Mouse (Mus musculus): Measurements from ENCODE around the gene Rab7. TPM values are rescaled to one million over a fixed set of nuclear protein-coding genes. Genes with fewer than 3 reads are reported as not detected.
A peak's percentile ranks its signal among the peaks of the same experiment; 100 is the strongest.

Rab7 gene
- total and polyA plus RNA-seq, 3 experiments: 58.6 to 361 (median 68.9) TPM

DNA sequence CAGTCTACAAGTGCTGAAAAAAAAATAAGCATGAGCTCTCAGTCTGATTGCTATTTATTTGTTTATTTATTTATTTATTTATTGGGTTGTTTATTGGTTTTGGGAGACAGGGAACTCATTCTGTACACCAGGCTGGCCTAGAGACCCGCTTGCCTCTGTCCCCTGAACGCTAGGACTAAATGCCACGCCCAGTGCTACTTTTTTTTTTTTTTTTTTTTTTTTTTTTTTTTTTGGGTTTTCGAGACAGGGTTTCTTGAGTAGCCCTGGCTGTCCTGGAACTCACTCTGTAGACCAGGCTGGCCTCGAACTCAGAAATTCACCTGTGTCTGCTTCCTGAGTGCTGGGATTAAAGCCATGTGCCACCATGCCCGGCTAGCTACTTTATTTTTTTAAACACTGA lies 25.4 kb upstream of the Rab7 start:
- in situ Hi-C loops (cut with MboI; ENCODE audit: low pct_ligation_motif_present, low pct_unique_long_range_greater_than_20kb, low sequenced_read_pairs) (no loop called here), dilution Hi-C loops (cut with MboI; ENCODE audit: extremely low pct_ligation_motif_present, extremely low pct_unique_long_range_greater_than_20kb, low sequenced_read_pairs) (no loop called here)

DNA sequence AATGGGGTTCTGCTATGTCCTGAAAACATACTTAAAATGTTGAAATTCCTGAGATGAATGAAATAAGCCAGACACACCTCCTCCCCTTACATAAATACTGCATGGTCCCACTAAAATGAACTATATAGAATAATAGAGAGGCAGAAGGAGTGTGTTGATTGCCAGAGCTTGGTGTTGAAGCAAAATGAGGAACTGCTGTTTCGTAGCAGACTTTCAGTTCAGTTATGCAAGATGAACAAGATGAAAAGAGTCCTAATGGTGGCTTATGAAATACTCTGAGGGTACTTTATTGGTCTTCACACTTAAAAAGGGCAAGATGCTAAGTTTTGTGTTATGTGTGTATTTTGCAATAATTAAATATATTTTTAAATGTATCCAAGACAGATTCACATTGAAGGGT lies 23.7 kb upstream of the Rab7 start:
- Histone ChIP-seq H3K4me2 (ENCODE audit: insufficient read depth, low read depth, poor library complexity, severe bottlenecking) (peak overlapping the region; percentile 16; the same call in 1 of the 2 replicates), H3K79me2 (replicated peaks; ENCODE audit: control insufficient read depth, extremely low read depth, insufficient read depth, poor library complexity, severe bottlenecking) (no peaks in the 10 kb centered on the region), H3K4me3 (replicated peaks in 1 of 3; ENCODE audit: low read depth in 2 of 3, low read length in 2 of 3, poor library complexity in 1 of 3) (no peak overlapping the region), H3K27ac (ENCODE audit: insufficient read depth, low read depth) (no peak overlapping the region), H3K9me3 (replicated peaks; ENCODE audit: low read length) (no peaks in the 10 kb centered on the region), H3K27me3 (replicated peaks) (no peaks in the 10 kb centered on the region), H3K4me1 (ENCODE audit: control insufficient read depth in 1 of 2, insufficient read depth in 2 of 2) (peaks cover 17 to 50% of the 10 kb centered on the region in 2 experiments), H3K9ac (ENCODE audit: insufficient read depth, low read depth) (no peak overlapping the region), H3K36me3 (replicated peaks in 1 of 2; ENCODE audit: control insufficient read depth in 1 of 2, insufficient read depth in 1 of 2, low read length in 1 of 2) (no peaks in the 10 kb centered on the region)
- dilution Hi-C loops (cut with MboI; ENCODE audit: extremely low pct_ligation_motif_present, extremely low pct_unique_long_range_greater_than_20kb, low sequenced_read_pairs) (no loop called here), in situ Hi-C loops (cut with MboI; ENCODE audit: low pct_ligation_motif_present, low pct_unique_long_range_greater_than_20kb, low sequenced_read_pairs) (no loop called here)
- DNase-seq (ENCODE audit: extremely low read depth): no peak
- TF ChIP-seq IRF4 (IDR thresholded peaks at IDR 0.05; ENCODE audit: low read depth, low read length) (peak; percentile 67; the same call in 1 of the 2 replicates), MEF2A (IDR thresholded peaks at IDR 0.05; ENCODE audit: borderline replicate concordance, low read depth, low read length) (no peak), ZKSCAN1 (IDR thresholded peaks at IDR 0.05; ENCODE audit: borderline replicate concordance, low read depth, low read length) (no peak), MYC (IDR thresholded peaks at IDR 0.05; ENCODE audit: low read depth, low read length) (no peak), EP300 (IDR thresholded peaks at IDR 0.05; ENCODE audit: low read length) (peak; percentile 74), USF1 (IDR thresholded peaks at IDR 0.05; ENCODE audit: low read depth, low read length) (no peak), TBP (conservative IDR thresholded peaks at IDR 0.05; ENCODE audit: low read depth, low read length) (0 out of 2 replicates have a peak, but pooled peaks have one; percentile 10), MAZ (IDR thresholded peaks at IDR 0.05; ENCODE audit: low read depth, low read length) (no peak), ZNF384 (IDR thresholded peaks at IDR 0.05; ENCODE audit: low read depth, low read length) (no peak), POLR2A (IDR thresholded peaks at IDR 0.05; ENCODE audit: low read depth, low read length) (no peak; the same call in 1 of the 2 replicates)

More for the DNA sequence above, 25.4 kb upstream of the Rab7 start:
- no peak overlapping the region for H3K4me2 ChIP-seq (ENCODE audit: insufficient read depth, low read depth, poor library complexity, severe bottlenecking)
- no peak overlapping the region for H3K9ac ChIP-seq (ENCODE audit: insufficient read depth, low read depth)
- peaks cover 9 to 34% of the 10 kb centered on the region in 2 experiments for H3K4me1 ChIP-seq (ENCODE audit: control insufficient read depth in 1 of 2, insufficient read depth in 2 of 2)
- TF ChIP-seq JUND (conservative IDR thresholded peaks at IDR 0.05; ENCODE audit: low read depth, low read length) (no peak), POLR2A (IDR thresholded peaks at IDR 0.05; ENCODE audit: low read depth, low read length) (no peak), ZNF384 (IDR thresholded peaks at IDR 0.05; ENCODE audit: low read depth, low read length) (peak; percentile 83), MXI1 (IDR thresholded peaks at IDR 0.05; ENCODE audit: low read depth, low read length) (no peak), ETS1 (conservative IDR thresholded peaks at IDR 0.05; ENCODE audit: low read depth, low read length) (no peak), IRF4 (IDR thresholded peaks at IDR 0.05; ENCODE audit: low read depth, low read length) (no peak), E2F4 (IDR thresholded peaks at IDR 0.05; ENCODE audit: insufficient replicate concordance, low read depth, low read length) (no peak), MAX (IDR thresholded peaks at IDR 0.05; ENCODE audit: low read length) (no peak)
- no peak overlapping the region for H3K27ac ChIP-seq (ENCODE audit: insufficient read depth, low read depth)
- no peaks in the 10 kb centered on the region for H3K79me2 ChIP-seq (replicated peaks; ENCODE audit: control insufficient read depth, extremely low read depth, insufficient read depth, poor library complexity, severe bottlenecking)
- DNase-seq (ENCODE audit: extremely low read depth): no peak
- no peaks in the 10 kb centered on the region for H3K9me3 ChIP-seq (replicated peaks; ENCODE audit: low read length)
- no peaks in the 10 kb centered on the region for H3K27me3 ChIP-seq (replicated peaks)
- H3K4me3 ChIP-seq (replicated peaks in 1 of 3; ENCODE audit: low read depth in 2 of 3, low read length in 2 of 3, poor library complexity in 1 of 3): no peak overlapping the region
- H3K36me3 ChIP-seq (replicated peaks in 1 of 2; ENCODE audit: control insufficient read depth in 1 of 2, insufficient read depth in 1 of 2, low read length in 1 of 2): no peaks in the 10 kb centered on the region
